Mouse (Mus musculus): ENCODE data around the gene Crb1.
"Not testable (repeated sequence)": the region's sequence is repeated elsewhere in the genome, so short reads cannot be mapped to it uniquely, and the experiment has no call there.

Crb1 gene

GRCm38 (mm10) chr1:139328811-139329210 is 48.1 kb downstream of the Crb1 start:
- no peak for DNase-seq (ENCODE audit: low read depth, low spot score)

- no peak for DNase-seq (ENCODE audit: low read depth, low spot score)
These were observed 48.6 kb downstream of the Crb1 start for GRCm38 (mm10) chr1:139328286-139328685.

GRCm38 (mm10) chr1:139325378-139325777 is 51.5 kb downstream of the Crb1 start:
- DNase-seq (ENCODE audit: low read depth, low spot score) = no peak

GRCm38 (mm10) chr1:139319798-139320197 is 57.1 kb downstream of the Crb1 start:
- no peak for DNase-seq (ENCODE audit: low read depth, low spot score)

GRCm38 (mm10) chr1:139314297-139314874 is 62.5 kb downstream of the Crb1 start:
- no peak for DNase-seq (ENCODE audit: low read depth, low spot score)

GRCm38 (mm10) chr1:139308915-139309314 is 68.0 kb downstream of the Crb1 start:
- no peak for DNase-seq (ENCODE audit: low read depth, low spot score)

GRCm38 (mm10) chr1:139302519-139302918 is 74.4 kb downstream of the Crb1 start:
- DNase-seq (ENCODE audit: low read depth, low spot score) = not testable (repeated sequence)

- DNase-seq (ENCODE audit: low read depth, low spot score) = no peak
These were observed 75.1 kb downstream of the Crb1 start for GRCm38 (mm10) chr1:139301830-139302229.

- no peak for DNase-seq (ENCODE audit: low read depth, low spot score)
These were observed 84.9 kb downstream of the Crb1 start for GRCm38 (mm10) chr1:139292023-139292422.

GRCm38 (mm10) chr1:139291593-139291992 is 85.3 kb downstream of the Crb1 start:
- no peak for DNase-seq (ENCODE audit: low read depth, low spot score)

- DNase-seq (ENCODE audit: low read depth, low spot score) = no peak
These were observed 100.1 kb downstream of the Crb1 start for GRCm38 (mm10) chr1:139276619-139277320.

- peak; percentile 55 for DNase-seq (ENCODE audit: low read depth, low spot score)
These were observed 109.1 kb downstream of the Crb1 start for GRCm38 (mm10) chr1:139267844-139268243.

- DNase-seq (ENCODE audit: low read depth, low spot score) = no peak
These were observed 112.7 kb downstream of the Crb1 start for GRCm38 (mm10) chr1:139264245-139264644.

- no peak for DNase-seq (ENCODE audit: low read depth, low spot score)
These were observed 113.7 kb downstream of the Crb1 start for GRCm38 (mm10) chr1:139263158-139263557.

- DNase-seq (ENCODE audit: low read depth, low spot score) = no peak
These were observed 121.3 kb downstream of the Crb1 start for GRCm38 (mm10) chr1:139255581-139255980.

GRCm38 (mm10) chr1:139252041-139252440 is 124.9 kb downstream of the Crb1 start:
- DNase-seq (ENCODE audit: low read depth, low spot score) = no peak

- DNase-seq (ENCODE audit: low read depth, low spot score) = no peak
These were observed 127.7 kb downstream of the Crb1 start for GRCm38 (mm10) chr1:139249159-139249558.

- DNase-seq (ENCODE audit: low read depth, low spot score) = no peak
These were observed 130.0 kb downstream of the Crb1 start for GRCm38 (mm10) chr1:139246723-139247380.

- DNase-seq (ENCODE audit: low read depth, low spot score) = no peak
These were observed 140.1 kb downstream of the Crb1 start for GRCm38 (mm10) chr1:139236794-139237193.

GRCm38 (mm10) chr1:139234611-139235568 is 142.0 kb downstream of the Crb1 start:
- DNase-seq (ENCODE audit: low read depth, low spot score) = no peak

GRCm38 (mm10) chr1:139232636-139233035 is 144.3 kb downstream of the Crb1 start:
- DNase-seq (ENCODE audit: low read depth, low spot score) = no peak
